Mouse (Mus musculus): ENCODE data around the gene Rtl8a. TPM values are rescaled to one million over a fixed set of nuclear protein-coding genes. Genes with fewer than 3 reads are reported as not detected.
"Not testable (repeated sequence)": the region's sequence is repeated elsewhere in the genome, so short reads cannot be mapped to it uniquely, and the experiment has no call there.

Rtl8a gene
- polyA plus RNA-seq, 1 experiment from 2014 or later = 97.1 TPM

- Histone ChIP-seq H3K4me3 (replicated peaks; ENCODE audit: low read depth, low read length) (no peak overlapping the region), H3K9ac (ENCODE audit: low read depth, low read length) (no peak overlapping the region), H3K27me3 (ENCODE audit: insufficient read depth, low read length) (no peaks in the 10 kb centered on the region), H3K36me3 (ENCODE audit: insufficient read depth, low read length) (no peaks in the 10 kb centered on the region), H3K9me3 (replicated peaks; ENCODE audit: low read length) (no peaks in the 10 kb centered on the region), H3K4me2 (ENCODE audit: low read length) (no peak overlapping the region), H3K27ac (no peak overlapping the region), H3K4me1 (replicated peaks; ENCODE audit: insufficient read depth, low read length) (no peaks in the 10 kb centered on the region)
- 0% methylated on average over 3 of the region's 3 CpGs for WGBS
- peak; percentile 77 for TF ChIP-seq CTCF (IDR thresholded peaks at IDR 0.05; ENCODE audit: low read depth)
- ATAC-seq (replicated peaks; ENCODE audit: low FRiP score, low read depth) = no peak
- peak; percentile 62 for DNase-seq (ENCODE audit: low spot score)
Observed at GRCm38 (mm10) chrX:53610571-53610970, 32.9 kb downstream of the Rtl8a start.

DNA sequence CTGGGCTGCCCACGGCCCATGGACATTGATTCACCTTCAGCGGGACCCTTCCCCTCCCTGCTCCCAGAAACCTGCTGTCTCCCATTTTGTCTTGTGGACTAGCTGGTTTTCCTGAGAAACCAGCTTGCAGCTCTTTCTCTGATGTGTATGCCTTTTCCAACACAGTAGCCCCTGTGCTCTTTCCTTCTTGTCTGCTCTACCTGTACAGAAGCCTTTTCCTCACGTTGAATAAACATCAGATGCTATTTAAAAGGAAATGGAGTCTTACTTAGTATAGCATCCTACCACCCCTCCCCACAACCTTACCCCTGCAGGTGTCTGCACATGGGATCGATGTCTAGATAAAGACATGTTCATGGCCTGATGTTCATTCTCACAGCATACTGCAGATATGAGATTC, 34.6 kb downstream of the Rtl8a start, which contains the start of gene Gm14597:
Gene Gm14597, minus strand, starts transcription at position 101 of the 400 bp plus-strand sequence.
- not testable (repeated sequence) for H3K9me3 ChIP-seq (replicated peaks; ENCODE audit: low read length); H3K27me3 ChIP-seq (ENCODE audit: insufficient read depth, low read length); DNase-seq (ENCODE audit: low spot score); H3K4me1 ChIP-seq (replicated peaks; ENCODE audit: insufficient read depth, low read length); ATAC-seq (replicated peaks; ENCODE audit: low FRiP score, low read depth); H3K36me3 ChIP-seq (ENCODE audit: insufficient read depth, low read length)
- WGBS = 67% methylated on average over 3 of the region's 4 CpGs
- peak within 1 kb of the TSS; percentile 36 for H3K27ac ChIP-seq
- H3K4me2 ChIP-seq (ENCODE audit: low read length) = peak within 1 kb of the TSS; percentile 55
- peak within 1 kb of the TSS; percentile 42 for H3K4me3 ChIP-seq (replicated peaks; ENCODE audit: low read depth, low read length)
- peak within 1 kb of the TSS; percentile 54 for H3K9ac ChIP-seq (ENCODE audit: low read depth, low read length)

GRCm38 (mm10) chrX:53608122-53608813, 35.2 kb downstream of the Rtl8a start:
- H3K9me3 ChIP-seq (replicated peaks; ENCODE audit: low read length) = no peaks in the 10 kb centered on the region
- no peaks in the 10 kb centered on the region for H3K36me3 ChIP-seq (ENCODE audit: insufficient read depth, low read length)
- peak; percentile 11 for DNase-seq (ENCODE audit: low spot score)
- no peaks in the 10 kb centered on the region for H3K27me3 ChIP-seq (ENCODE audit: insufficient read depth, low read length)
- peak overlapping the region; percentile 36 for H3K27ac ChIP-seq
- H3K4me3 ChIP-seq (replicated peaks; ENCODE audit: low read depth, low read length) = peak overlapping the region; percentile 42
- ATAC-seq (replicated peaks; ENCODE audit: low FRiP score, low read depth) = peak; percentile 54; the same call in 1 of the 2 replicates
- H3K4me1 ChIP-seq (replicated peaks; ENCODE audit: insufficient read depth, low read length) = no peaks in the 10 kb centered on the region
- peak overlapping the region; percentile 54 for H3K9ac ChIP-seq (ENCODE audit: low read depth, low read length)
- H3K4me2 ChIP-seq (ENCODE audit: low read length) = peak overlapping the region; percentile 55
- no peak for TF ChIP-seq CTCF (IDR thresholded peaks at IDR 0.05; ENCODE audit: low read depth)
- 26% methylated on average over 18 of the region's 18 CpGs for WGBS

GRCm38 (mm10) chrX:53607242-53608121, 36.0 kb downstream of the Rtl8a start, which contains the start of gene Rtl8c:
TSS of gene Rtl8c (plus strand) at chrX:53608032.
- no peaks in the 10 kb centered on the region for H3K27me3 ChIP-seq (ENCODE audit: insufficient read depth, low read length)
- peak within 1 kb of the TSS; percentile 42 for H3K4me3 ChIP-seq (replicated peaks; ENCODE audit: low read depth, low read length)
- peak within 1 kb of the TSS; percentile 54 for H3K9ac ChIP-seq (ENCODE audit: low read depth, low read length)
- peak within 1 kb of the TSS; percentile 36 for H3K27ac ChIP-seq
- H3K9me3 ChIP-seq (replicated peaks; ENCODE audit: low read length) = no peaks in the 10 kb centered on the region
- ATAC-seq (replicated peaks; ENCODE audit: low FRiP score, low read depth) = peak; percentile 80
- 30% methylated on average over 20 of the region's 20 CpGs for WGBS
- H3K4me2 ChIP-seq (ENCODE audit: low read length) = peak within 1 kb of the TSS; percentile 55
- H3K36me3 ChIP-seq (ENCODE audit: insufficient read depth, low read length) = no peaks in the 10 kb centered on the region
- DNase-seq (ENCODE audit: low spot score) = peak; percentile 71
- no peak; the same call in 1 of the 2 replicates for TF ChIP-seq CTCF (IDR thresholded peaks at IDR 0.05; ENCODE audit: low read depth)
- H3K4me1 ChIP-seq (replicated peaks; ENCODE audit: insufficient read depth, low read length) = no peaks in the 10 kb centered on the region

- WGBS = 19% methylated on average over 1 of the region's 1 CpGs
- not testable (repeated sequence) for DNase-seq (ENCODE audit: low spot score); H3K27me3 ChIP-seq (ENCODE audit: insufficient read depth, low read length); ATAC-seq (replicated peaks; ENCODE audit: low FRiP score, low read depth); H3K27ac ChIP-seq; H3K9me3 ChIP-seq (replicated peaks; ENCODE audit: low read length); H3K36me3 ChIP-seq (ENCODE audit: insufficient read depth, low read length); H3K9ac ChIP-seq (ENCODE audit: low read depth, low read length); H3K4me3 ChIP-seq (replicated peaks; ENCODE audit: low read depth, low read length); H3K4me2 ChIP-seq (ENCODE audit: low read length); H3K4me1 ChIP-seq (replicated peaks; ENCODE audit: insufficient read depth, low read length)
Observed at GRCm38 (mm10) chrX:53606176-53606575, 37.3 kb downstream of the Rtl8a start.

DNA sequence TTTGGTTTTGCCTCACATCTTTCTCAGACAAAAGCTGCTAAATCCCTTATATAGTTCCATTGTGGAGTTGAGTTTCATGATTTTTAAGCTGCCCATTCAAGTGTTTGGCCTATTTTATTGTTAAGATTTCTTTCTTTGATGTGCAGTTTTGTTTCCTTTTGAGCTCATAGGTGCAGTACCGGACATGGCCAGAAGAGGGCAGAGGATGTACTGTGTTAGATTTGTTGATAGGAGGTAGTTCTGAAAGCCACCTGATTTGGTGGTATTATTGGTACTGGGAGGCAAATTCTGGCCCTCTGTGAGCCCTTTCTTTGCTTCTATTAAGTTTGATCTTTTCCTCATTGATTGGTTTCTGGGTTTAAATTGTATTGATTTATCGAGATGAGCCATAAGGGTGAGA, 43.5 kb downstream of the Rtl8a start:
- 17% methylated on average over 1 of the region's 2 CpGs for WGBS

More for the DNA sequence above, 43.5 kb downstream of the Rtl8a start:
- DNase-seq (ENCODE audit: low spot score); H3K9me3 ChIP-seq (replicated peaks; ENCODE audit: low read length); H3K4me1 ChIP-seq (replicated peaks; ENCODE audit: insufficient read depth, low read length); H3K9ac ChIP-seq (ENCODE audit: low read depth, low read length); H3K27me3 ChIP-seq (ENCODE audit: insufficient read depth, low read length); H3K4me3 ChIP-seq (replicated peaks; ENCODE audit: low read depth, low read length); ATAC-seq (replicated peaks; ENCODE audit: low FRiP score, low read depth); H3K4me2 ChIP-seq (ENCODE audit: low read length); H3K27ac ChIP-seq; H3K36me3 ChIP-seq (ENCODE audit: insufficient read depth, low read length): not testable (repeated sequence)
- TF ChIP-seq CTCF (IDR thresholded peaks at IDR 0.05; ENCODE audit: low read depth) = peak; percentile 58

Other genes starting within 250 kb of the Rtl8a start
- gene Etd, start 208.8 kb downstream of the Rtl8a start, polyA plus RNA-seq (2015; fragmentation: Nextera tagmentation; extraction: Ambion mirVana) = not detected in 2 replicates
- gene Rtl8c, start 35.6 kb downstream of the Rtl8a start, polyA plus RNA-seq (2015; fragmentation: Nextera tagmentation; extraction: Ambion mirVana) = 70.2 and 71.8 TPM in 2 replicates
- gene Gm14597, start 34.7 kb downstream of the Rtl8a start, polyA plus RNA-seq (2015; fragmentation: Nextera tagmentation; extraction: Ambion mirVana) = not detected in 2 replicates
- gene Rtl8b, start 26.7 kb upstream of the Rtl8a start, polyA plus RNA-seq (2015; fragmentation: Nextera tagmentation; extraction: Ambion mirVana) = 78.5 and 82.8 TPM in 2 replicates
- gene 4930502E18Rik, start 81.1 kb upstream of the Rtl8a start, polyA plus RNA-seq (2015; fragmentation: Nextera tagmentation; extraction: Ambion mirVana) = 0.89 and 1.8 TPM in 2 replicates
- gene 1700013H16Rik, start 114.1 kb upstream of the Rtl8a start, polyA plus RNA-seq (2015; fragmentation: Nextera tagmentation; extraction: Ambion mirVana) = not detected in 2 replicates
- 0.07 TPM in 1 of 2 replicates, not detected in the other for gene Zfp36l3, start 132.7 kb upstream of the Rtl8a start, polyA plus RNA-seq (2015; fragmentation: Nextera tagmentation; extraction: Ambion mirVana)
- 0.69 and 1.5 TPM in 2 replicates for gene Xlr, start 154.0 kb upstream of the Rtl8a start, polyA plus RNA-seq (2015; fragmentation: Nextera tagmentation; extraction: Ambion mirVana)

Measured in kidney, postnatal 0 days (tissue).